Mouse (Mus musculus) heart, embryonic 11.5 days (tissue): ENCODE measurements around the gene Hs6st1. TPM values are rescaled to one million over a fixed set of nuclear protein-coding genes. Genes with fewer than 3 reads are reported as not detected.

Source experiments
- ATAC-seq: fragments of 200-750 bp; cut with Nextera tagmentation; replicated peaks from 2 replicates; pipeline ENCODE4 v1.8.0; 2017; ENCODE audit warnings: moderate library complexity; ENCODE audit not compliant: insufficient number of reproducible peaks, low FRiP score, low TSS enrichment
- H3K27ac ChIP-seq: fragments of 300-500 bp; sonication (generic); 2 replicates; pipeline ENCODE4 v1.5.1; 2014; ENCODE audit warnings: mild to moderate bottlenecking, low read depth, low read length
- H3K27me3 ChIP-seq: fragments of 300-500 bp; sonication (generic); 2 replicates; pipeline ENCODE4 v1.6.1; 2014; ENCODE audit warnings: mild to moderate bottlenecking, low read length, mixed read lengths; ENCODE audit not compliant: control insufficient read depth, insufficient read depth
- H3K36me3 ChIP-seq: fragments of 300-500 bp; sonication (generic); 2 replicates; pipeline ENCODE4 v1.6.1; 2014; ENCODE audit warnings: mild to moderate bottlenecking, low read length, moderate library complexity, mixed read lengths; ENCODE audit not compliant: control insufficient read depth, insufficient read depth
- H3K4me1 ChIP-seq: fragments of 300-500 bp; sonication (generic); 2 replicates; pipeline ENCODE4 v1.6.1; 2014; ENCODE audit warnings: low read length; ENCODE audit not compliant: control insufficient read depth, insufficient read depth
- H3K4me2 ChIP-seq: fragments of 300-500 bp; sonication (generic); 2 replicates; pipeline ENCODE4 v1.6.1; 2014; ENCODE audit warnings: mild to moderate bottlenecking, moderate library complexity
- H3K4me3 ChIP-seq: fragments of 300-500 bp; sonication (generic); 2 replicates; pipeline ENCODE4 v1.5.1; 2014; ENCODE audit warnings: low read depth, low read length
- H3K9ac ChIP-seq: fragments of 300-500 bp; sonication (generic); 2 replicates; pipeline ENCODE4 v1.6.1; 2014; ENCODE audit warnings: mild to moderate bottlenecking, low read depth, low read length, moderate library complexity
- H3K9me3 ChIP-seq: fragments of 300-500 bp; sonication (generic); replicated peaks from 2 replicates; pipeline ENCODE4 v1.6.1; 2016; ENCODE audit warnings: low read length; ENCODE audit not compliant: control insufficient read depth
- WGBS: fragments of 180-500 bp; shearing (Covaris S2); extraction: QIAGEN DNeasy Blood & Tissue Kit; methylation state at CpG from one replicate; pipeline ENCODE4 v1.1.7; 2014; ENCODE audit not compliant: insufficient replicate concordance; 5-methylcytosine and 5-hydroxymethylcytosine counted together
- microRNA-seq: library from miRNA; unstranded; fragments of <30 nt; microRNA quantifications from one replicate; pipeline ENCODE4, GENCODE M21; 2016; ENCODE audit warnings: borderline number of aligned reads
- polyA plus RNA-seq: library from polyadenylated mRNA; unstranded; fragments of >200 nt; fragmentation: Nextera tagmentation; extraction: Ambion mirVana; gene quantifications from 2 replicates; pipeline ENCODE4 v1.2.1, GENCODE M21; 2014

Hs6st1 gene
- polyA plus RNA-seq, 1 experiment from 2014 or later: 12.6 TPM

GRCm38 (mm10) chr1:36149411-36149810 is 81.2 kb downstream of the Hs6st1 start:
- no peaks in the 10 kb centered on the region for H3K9me3 ChIP-seq
- no peak for ATAC-seq
- H3K4me1 ChIP-seq: no peaks in the 10 kb centered on the region
- H3K4me3 ChIP-seq: no peak overlapping the region
- H3K27me3 ChIP-seq: no peaks in the 10 kb centered on the region
- peaks cover 19% of the 10 kb centered on the region for H3K36me3 ChIP-seq
- no peak overlapping the region for H3K9ac ChIP-seq
- no peak overlapping the region for H3K4me2 ChIP-seq
- H3K27ac ChIP-seq: no peak overlapping the region
- 50% methylated on average over 1 of the region's 1 CpGs for WGBS

Small RNA genes within 50 kb of the gene (microRNA-seq; reads per million reads assigned to microRNA genes)
- 2.9 reads per million, percentile 31 among the genes with 10 or more reads in this experiment for gene Mir6897

Other genes with a start within 250 kb of the Hs6st1 start
- gene Uggt1, start 176.3 kb downstream of the Hs6st1 start, polyA plus RNA-seq: 60.6 and 61.9 TPM in 2 replicates
- 1.9 and 2.6 TPM in 2 replicates for gene Neurl3, start 206.3 kb downstream of the Hs6st1 start, polyA plus RNA-seq
- 5.6 and 8.1 TPM in 2 replicates for gene Arid5a, start 239.3 kb downstream of the Hs6st1 start, polyA plus RNA-seq